Mouse (Mus musculus): Measurements from ENCODE around the gene Vmn1r18. TPM values are rescaled to one million over a fixed set of nuclear protein-coding genes. Genes with fewer than 3 reads are reported as not detected.
"Not testable (repeated sequence)": the region's sequence is repeated elsewhere in the genome, so short reads cannot be mapped to it uniquely, and the experiment has no call there.

Vmn1r18 gene
- total RNA-seq (2015; ENCODE audit: low replicate concordance) (not detected in 2 replicates), total RNA-seq (2017; ENCODE audit: low replicate concordance) (0.56 TPM in 1 of 2 replicates, not detected in the other)

GRCm38 (mm10) chr6:57395683-57396082 is at the start of gene Vmn1r18:
TSS of gene Vmn1r18 (minus strand) at chr6:57395783.
- ATAC-seq (replicated peaks; ENCODE audit: low FRiP score, poor library complexity, severe bottlenecking): no peak

- ATAC-seq (replicated peaks; ENCODE audit: low FRiP score, poor library complexity, severe bottlenecking): no peak
Observed at GRCm38 (mm10) chr6:57431196-57431595, 35.6 kb upstream of the Vmn1r18 start.

GRCm38 (mm10) chr6:57428630-57429029 is 33.0 kb upstream of the Vmn1r18 start, which contains the start of gene Vmn1r20:
TSS of gene Vmn1r20 (plus strand) at chr6:57428930.
- ATAC-seq (replicated peaks; ENCODE audit: low FRiP score, poor library complexity, severe bottlenecking): no peak

- not testable (repeated sequence) for ATAC-seq (replicated peaks; ENCODE audit: low FRiP score, poor library complexity, severe bottlenecking)
Observed at GRCm38 (mm10) chr6:57403480-57403879, 7.9 kb upstream of the Vmn1r18 start, which contains the start of gene Vmn1r19. TSS of gene Vmn1r19 (plus strand) at chr6:57403780.

- ATAC-seq (replicated peaks; ENCODE audit: low FRiP score, poor library complexity, severe bottlenecking): no peak
Observed at GRCm38 (mm10) chr6:57367496-57367895, 28.1 kb downstream of the Vmn1r18 start.

- not testable (repeated sequence) for ATAC-seq (replicated peaks; ENCODE audit: low FRiP score, poor library complexity, severe bottlenecking)
Observed at GRCm38 (mm10) chr6:57365866-57366265, 29.7 kb downstream of the Vmn1r18 start.

GRCm38 (mm10) chr6:57363627-57364026 is 32.0 kb downstream of the Vmn1r18 start, which contains the start of gene Vmn1r17:
TSS of gene Vmn1r17 (minus strand) at chr6:57363727.
- no peak for ATAC-seq (replicated peaks; ENCODE audit: low FRiP score, poor library complexity, severe bottlenecking)

GRCm38 (mm10) chr6:57356864-57357263 is 38.7 kb downstream of the Vmn1r18 start:
- no peak for ATAC-seq (replicated peaks; ENCODE audit: low FRiP score, poor library complexity, severe bottlenecking)

- no peak for ATAC-seq (replicated peaks; ENCODE audit: low FRiP score, poor library complexity, severe bottlenecking)
Observed at GRCm38 (mm10) chr6:57329394-57329793, 66.2 kb downstream of the Vmn1r18 start, which contains the start of gene Vmn1r16. TSS of gene Vmn1r16 (minus strand) at chr6:57329494.

Other genes with a start within 250 kb of the Vmn1r18 start
- not detected in 2 replicates for gene Vmn1r12, start 238.9 kb downstream of the Vmn1r18 start, total RNA-seq (2015; ENCODE audit: low replicate concordance)
- not detected in 2 replicates for gene Vmn1r12, start 238.9 kb downstream of the Vmn1r18 start, total RNA-seq (2017; ENCODE audit: low replicate concordance)
- gene Vmn1r13, start 192.5 kb downstream of the Vmn1r18 start, total RNA-seq (2015; ENCODE audit: low replicate concordance): not detected in 2 replicates
- gene Vmn1r13, start 192.5 kb downstream of the Vmn1r18 start, total RNA-seq (2017; ENCODE audit: low replicate concordance): 0.17 TPM in 1 of 2 replicates, not detected in the other
- gene Vmn1r14, start 164.1 kb downstream of the Vmn1r18 start, total RNA-seq (2015; ENCODE audit: low replicate concordance): not detected in 2 replicates
- gene Vmn1r14, start 164.1 kb downstream of the Vmn1r18 start, total RNA-seq (2017; ENCODE audit: low replicate concordance): not detected in 2 replicates
- not detected in 2 replicates for gene Vmn1r15, start 137.8 kb downstream of the Vmn1r18 start, total RNA-seq (2015; ENCODE audit: low replicate concordance)
- not detected in 2 replicates for gene Vmn1r15, start 137.8 kb downstream of the Vmn1r18 start, total RNA-seq (2017; ENCODE audit: low replicate concordance)
- gene Vmn1r16, start 66.3 kb downstream of the Vmn1r18 start, total RNA-seq (2015; ENCODE audit: low replicate concordance): 0.19 TPM in 1 of 2 replicates, not detected in the other
- 0.84 TPM in 1 of 2 replicates, not detected in the other for gene Vmn1r16, start 66.3 kb downstream of the Vmn1r18 start, total RNA-seq (2017; ENCODE audit: low replicate concordance)
- not detected in 2 replicates for gene Vmn1r17, start 32.1 kb downstream of the Vmn1r18 start, total RNA-seq (2015; ENCODE audit: low replicate concordance)
- gene Vmn1r17, start 32.1 kb downstream of the Vmn1r18 start, total RNA-seq (2017; ENCODE audit: low replicate concordance): not detected in 2 replicates
- gene Vmn1r19, start 8.0 kb upstream of the Vmn1r18 start, total RNA-seq (2015; ENCODE audit: low replicate concordance): not detected in 2 replicates
- not detected in 2 replicates for gene Vmn1r19, start 8.0 kb upstream of the Vmn1r18 start, total RNA-seq (2017; ENCODE audit: low replicate concordance)
- not detected in 2 replicates for gene Vmn1r20, start 33.1 kb upstream of the Vmn1r18 start, total RNA-seq (2015; ENCODE audit: low replicate concordance)
- 0.14 TPM in 1 of 2 replicates, not detected in the other for gene Vmn1r20, start 33.1 kb upstream of the Vmn1r18 start, total RNA-seq (2017; ENCODE audit: low replicate concordance)
- gene Ppm1k, start 139.7 kb upstream of the Vmn1r18 start, total RNA-seq (2015; ENCODE audit: low replicate concordance): 0.38 and 1.0 TPM in 2 replicates
- gene Ppm1k, start 139.7 kb upstream of the Vmn1r18 start, total RNA-seq (2017; ENCODE audit: low replicate concordance): 1.4 and 1.7 TPM in 2 replicates
- 76.9 and 83.4 TPM in 2 replicates for gene Herc6, start 185.2 kb upstream of the Vmn1r18 start, total RNA-seq (2015; ENCODE audit: low replicate concordance)
- gene Herc6, start 185.2 kb upstream of the Vmn1r18 start, total RNA-seq (2017; ENCODE audit: low replicate concordance): 95.7 and 121 TPM in 2 replicates

Measured in erythroblast, adult 5-6 weeks (primary cell).